22 mouse cellular contexts compared by ENCODE assay signal in genomic region chr4:31699296-31699695, GRCm38 (mm10).
DNase-seq lines count a peak whose midpoint lies in the region; ATAC-seq and TF ChIP-seq lines count a peak whose summit lies in the region.
"Had no signal": no experiment of that assay in that cellular context is flagged by ENCODE, and none has a peak within 500 bp of the region (broad histone marks: within the 10 kb centered on the region; RNA-seq: fewer than 3 reads in every experiment).

No protein-coding gene starts in this region.

- no peaks in the 10 kb centered on the region for H3K9me3 ChIP-seq in kidney, embryonic 15.5 days (replicated peaks)
- H3K9me3 ChIP-seq: embryonic facial prominence, embryonic 15.5 days; forebrain, embryonic 10.5 days; heart, embryonic 13.5 days had no signal

- no peak overlapping the region for H3K4me3 ChIP-seq in kidney, embryonic 15.5 days (replicated peaks)
- H3K4me3 ChIP-seq: embryonic facial prominence, embryonic 15.5 days; erythroblast, embryonic 14.5 days; forebrain, embryonic 10.5 days; heart, embryonic 13.5 days had no signal

- H3K27me3 ChIP-seq in kidney, embryonic 15.5 days: no peaks in the 10 kb centered on the region
- H3K27me3 ChIP-seq: embryonic facial prominence, embryonic 15.5 days; heart, embryonic 13.5 days had no signal

- no peak for ATAC-seq in kidney, embryonic 15.5 days (replicated peaks; ENCODE audit: low FRiP score)
- ATAC-seq: CD4-positive, CD25-positive, alpha-beta regulatory T cell, adult 4 months; forebrain, embryonic 14.5 days; hindbrain, embryonic 16.5 days had no signal

- H3K36me3 ChIP-seq in kidney, embryonic 15.5 days: no peaks in the 10 kb centered on the region
- H3K36me3 ChIP-seq: embryonic facial prominence, embryonic 15.5 days; forebrain, embryonic 10.5 days; G1E; heart, embryonic 13.5 days had no signal

- TF ChIP-seq POLR2A in brain, embryonic 14.5 days (IDR thresholded peaks at IDR 0.05; ENCODE audit: borderline replicate concordance, extremely low read depth, insufficient read depth, insufficient read length, poor library complexity, severe bottlenecking): no peak

- peak; percentile 33 to 35 for DNase-seq in cerebellum, postnatal 10 days
- no peak for DNase-seq in cerebellum, adult 8-10 months
- DNase-seq in kidney, postnatal 25 days: no peak
- DNase-seq in brain, embryonic 14.5 days (ENCODE audit: low read depth): peak; percentile 26
- peak; percentile 56 for DNase-seq in retina, postnatal 1 day
- no peak for DNase-seq in lung, postnatal 4 days
- DNase-seq: adrenal gland, adult 8-10 months; B cell, adult 2 months; cerebellum, adult 11-12 months; cerebellum, postnatal 25 days; gastrocnemius, postnatal 36 days; heart, adult 11 months; heart, postnatal 36 days had no signal

- 69% methylated on average over 5 of the region's 5 CpGs for WGBS in kidney, embryonic 15.5 days

- no peak for TF ChIP-seq CTCF in brain, embryonic 14.5 days (IDR thresholded peaks at IDR 0.05; ENCODE audit: borderline replicate concordance, extremely low read depth, insufficient read depth, insufficient read length)

- H3K27ac ChIP-seq in kidney, embryonic 15.5 days: peak overlapping the region; percentile 86; the same call in 1 of the 2 replicates
- H3K27ac ChIP-seq: embryonic facial prominence, embryonic 15.5 days; forebrain, embryonic 10.5 days; heart, embryonic 13.5 days had no signal

- H3K4me1 ChIP-seq in kidney, embryonic 15.5 days: peaks cover 9% of the 10 kb centered on the region
- H3K4me1 ChIP-seq: embryonic facial prominence, embryonic 15.5 days; heart, embryonic 13.5 days had no signal

- no peak overlapping the region for H3K9ac ChIP-seq in kidney, embryonic 15.5 days
- H3K9ac ChIP-seq: embryonic facial prominence, embryonic 15.5 days; heart, embryonic 13.5 days had no signal

- H3K4me2 ChIP-seq in kidney, embryonic 15.5 days: no peak overlapping the region
- H3K4me2 ChIP-seq: embryonic facial prominence, embryonic 15.5 days; heart, embryonic 13.5 days had no signal

Comparison
In these comparisons a context has a peak if more than half of its experiments do, and no peak if none do; other contexts are left out.
1. DNase-seq: peak in cerebellum, postnatal 10 days (2 of 2), brain, embryonic 14.5 days (single experiment) and retina, postnatal 1 day (single experiment); none in cerebellum, adult 8-10 months (single experiment), kidney, postnatal 25 days (0 of 2) and lung, postnatal 4 days (0 of 2).